Comparison of ENCODE assay signal across 12 mouse cellular contexts in the genomic region with DNA sequence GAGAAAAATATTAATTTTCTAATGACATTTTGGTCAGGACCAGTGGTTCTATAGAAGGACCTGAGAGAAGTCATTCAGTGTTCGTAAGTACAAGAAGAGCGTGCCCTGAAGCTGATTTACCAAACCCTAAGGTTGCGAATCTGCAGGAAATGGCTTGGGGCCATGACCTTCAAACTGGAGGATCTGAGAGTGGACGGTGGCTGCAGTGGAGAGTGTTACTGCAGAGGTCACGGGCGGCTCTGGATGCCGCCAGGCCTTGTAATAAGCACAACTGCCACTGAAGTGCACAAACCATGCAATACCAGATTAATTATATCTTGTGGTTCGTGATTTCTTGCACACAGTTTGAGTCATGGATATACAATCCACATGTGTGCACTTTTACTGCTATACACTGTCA. TPM values are rescaled to one million over a fixed set of nuclear protein-coding genes. Genes with fewer than 3 reads are reported as not detected.
A peak's percentile ranks its signal among the peaks of the same experiment; 100 is the strongest.
DNase-seq lines count a peak whose midpoint lies in the region; ATAC-seq lines count a peak whose summit lies in the region.
"Had no signal": no experiment of that assay in that cellular context is flagged by ENCODE, and none has a peak within 500 bp of the region (broad histone marks: within the 10 kb centered on the region; RNA-seq: fewer than 3 reads in every experiment).

No protein-coding gene starts in this region.

- no peaks in the 10 kb centered on the region for H3K27me3 ChIP-seq in heart, embryonic 12.5 days (replicated peaks)
- H3K27me3 ChIP-seq in heart, embryonic 14.5 days (ENCODE audit: control insufficient read depth, insufficient read depth, low read length): no peaks in the 10 kb centered on the region
- H3K27me3 ChIP-seq in liver, embryonic 11.5 days (replicated peaks; ENCODE audit: control insufficient read depth, insufficient read depth, low read length): no peaks in the 10 kb centered on the region
- H3K27me3 ChIP-seq: midbrain, embryonic 13.5 days had no signal

- no peak overlapping the region for H3K9ac ChIP-seq in heart, embryonic 12.5 days
- H3K9ac ChIP-seq in heart, embryonic 14.5 days (ENCODE audit: low read length): no peak overlapping the region
- H3K9ac ChIP-seq in liver, embryonic 11.5 days (ENCODE audit: low read depth, low read length): no peak overlapping the region
- H3K9ac ChIP-seq: liver, embryonic 14.5 days; midbrain, embryonic 13.5 days had no signal

- WGBS in heart, embryonic 12.5 days: 53% methylated on average over 8 of the region's 8 CpGs
- 45% methylated on average over 8 of the region's 8 CpGs for WGBS in heart, embryonic 14.5 days
- 70% methylated on average over 8 of the region's 8 CpGs for WGBS in liver, embryonic 11.5 days

- no peak overlapping the region for H3K4me2 ChIP-seq in heart, embryonic 12.5 days
- H3K4me2 ChIP-seq in heart, embryonic 14.5 days (ENCODE audit: low read length): no peak overlapping the region
- H3K4me2 ChIP-seq in liver, embryonic 11.5 days: no peak overlapping the region
- H3K4me2 ChIP-seq: midbrain, embryonic 13.5 days had no signal

- H3K9me3 ChIP-seq in heart, embryonic 12.5 days (replicated peaks): no peaks in the 10 kb centered on the region
- no peaks in the 10 kb centered on the region for H3K9me3 ChIP-seq in heart, embryonic 14.5 days (ENCODE audit: control insufficient read depth, low read length)
- no peaks in the 10 kb centered on the region for H3K9me3 ChIP-seq in liver, embryonic 11.5 days (ENCODE audit: control insufficient read depth, low read length)
- H3K9me3 ChIP-seq: midbrain, embryonic 13.5 days had no signal

- H3K4me3 ChIP-seq in heart, embryonic 12.5 days: no peak overlapping the region
- no peak overlapping the region for H3K4me3 ChIP-seq in heart, embryonic 14.5 days (ENCODE audit: control insufficient read depth in 1 of 2, insufficient read depth in 1 of 2, low read depth in 1 of 2, low read length in 2 of 2)
- H3K4me3 ChIP-seq in liver, embryonic 11.5 days (ENCODE audit: low read depth, low read length): no peak overlapping the region
- H3K4me3 ChIP-seq: midbrain, embryonic 13.5 days had no signal

- H3K4me1 ChIP-seq in heart, embryonic 12.5 days (replicated peaks): peaks cover 9% of the 10 kb centered on the region
- H3K4me1 ChIP-seq in heart, embryonic 14.5 days (ENCODE audit: control insufficient read depth in 2 of 2, insufficient read depth in 2 of 2, low read length in 2 of 2): peaks cover 0 to 5% of the 10 kb centered on the region in 2 experiments; a peak in 2 of 4 replicates
- peaks cover 21% of the 10 kb centered on the region for H3K4me1 ChIP-seq in liver, embryonic 11.5 days (replicated peaks; ENCODE audit: control insufficient read depth, insufficient read depth, low read length)
- H3K4me1 ChIP-seq: midbrain, embryonic 13.5 days had no signal

- ATAC-seq in heart, embryonic 12.5 days (ENCODE audit: insufficient number of reproducible peaks, low FRiP score): no peak
- ATAC-seq in heart, embryonic 14.5 days (ENCODE audit: insufficient number of reproducible peaks, insufficient read depth, low FRiP score, low read depth): no peak; the same call in 1 of the 2 replicates
- no peak for ATAC-seq in liver, embryonic 11.5 days (replicated peaks; ENCODE audit: low FRiP score)
- ATAC-seq in inflammation-experienced regulatory T-cells, adult 6 months: no peak
- ATAC-seq: midbrain, embryonic 13.5 days had no signal

- DNase-seq in heart, adult 18-20 months: peak; percentile 52 to 53
- DNase-seq in ZHBTc4 (ENCODE audit: low read depth, low spot score): peak; percentile 7
- DNase-seq in liver, embryonic 11.5 days (ENCODE audit: low spot score): no peak
- DNase-seq in natural killer cell, adult 2 months (ENCODE audit: low spot score in 2 of 2): no peak
- DNase-seq in cerebellum, adult 9-11 months: no peak
- DNase-seq: B cell, adult 2 months; cerebellum, postnatal 25 days had no signal

- H3K27ac ChIP-seq in heart, embryonic 12.5 days (ENCODE audit: poor library complexity, severe bottlenecking): no peak overlapping the region
- H3K27ac ChIP-seq in heart, embryonic 14.5 days (replicated peaks in 1 of 2; ENCODE audit: control insufficient read depth in 1 of 2, insufficient read depth in 1 of 2, low read depth in 2 of 2, low read length in 2 of 2): peak overlapping the region; percentile 16 to 41; a peak in 1 of 4 replicates
- H3K27ac ChIP-seq in liver, embryonic 11.5 days (ENCODE audit: low read depth, low read length): peak overlapping the region; percentile 22; the same call in 1 of the 2 replicates
- H3K27ac ChIP-seq: liver, embryonic 14.5 days; midbrain, embryonic 13.5 days had no signal

- peaks cover 20% of the 10 kb centered on the region for H3K36me3 ChIP-seq in heart, embryonic 12.5 days
- peaks cover 22% of the 10 kb centered on the region for H3K36me3 ChIP-seq in heart, embryonic 14.5 days (ENCODE audit: control insufficient read depth, insufficient read depth, low read length)
- H3K36me3 ChIP-seq in liver, embryonic 11.5 days (ENCODE audit: control insufficient read depth, insufficient read depth, low read length): peaks cover 6% of the 10 kb centered on the region; the same call in 1 of the 2 replicates

RNA-seq across cellular contexts. Expression of a gene that starts 31.8 kb away (rescaled TPM):
- 10 to 100 TPM; 23.2 to 23.4 TPM for total RNA-seq in heart, adult 18-20 months (2021)
- polyA plus RNA-seq in heart, embryonic 12.5 days (2016; fragmentation: Nextera tagmentation; extraction: Ambion mirVana): 5.1 and 6.8 TPM in 2 replicates
- polyA plus RNA-seq in heart, embryonic 14.5 days (2014; fragmentation: Nextera tagmentation; extraction: Ambion mirVana): 5.5 and 5.8 TPM in 2 replicates
- polyA plus RNA-seq in liver, embryonic 11.5 days (2014; fragmentation: Nextera tagmentation; extraction: Ambion mirVana): 11.8 and 16.3 TPM in 2 replicates
- polyA plus RNA-seq in inflammation-experienced regulatory T-cells, adult 6 months (2017; shearing (Covaris generic)): 1 to 10 TPM; 4.4 to 8.7 (median 8.2) TPM

RNA-seq across cellular contexts. Expression of a gene that starts 47.5 kb away (rescaled TPM):
- 100 to 1,000 TPM; 479 to 585 TPM for total RNA-seq in heart, adult 18-20 months (2021)
- polyA plus RNA-seq in heart, embryonic 12.5 days (2016; fragmentation: Nextera tagmentation; extraction: Ambion mirVana): 377 and 402 TPM in 2 replicates
- 386 and 413 TPM in 2 replicates for polyA plus RNA-seq in heart, embryonic 14.5 days (2014; fragmentation: Nextera tagmentation; extraction: Ambion mirVana)
- polyA plus RNA-seq in liver, embryonic 11.5 days (2014; fragmentation: Nextera tagmentation; extraction: Ambion mirVana): 959 and 1,036 TPM in 2 replicates
- 1,000 to 10,000 TPM; 1,376 to 1,988 (median 1,894) TPM for polyA plus RNA-seq in inflammation-experienced regulatory T-cells, adult 6 months (2017; shearing (Covaris generic))

Comparison
In these comparisons a context has a peak if more than half of its experiments do, and no peak if none do; other contexts are left out.
1. DNase-seq: peak in heart, adult 18-20 months (2 of 2) and ZHBTc4 (single experiment); none in liver, embryonic 11.5 days (single experiment), natural killer cell, adult 2 months (0 of 2) and cerebellum, adult 9-11 months (single experiment).